Comparison of ENCODE assay signal across 25 mouse cellular contexts in the genomic region with DNA sequence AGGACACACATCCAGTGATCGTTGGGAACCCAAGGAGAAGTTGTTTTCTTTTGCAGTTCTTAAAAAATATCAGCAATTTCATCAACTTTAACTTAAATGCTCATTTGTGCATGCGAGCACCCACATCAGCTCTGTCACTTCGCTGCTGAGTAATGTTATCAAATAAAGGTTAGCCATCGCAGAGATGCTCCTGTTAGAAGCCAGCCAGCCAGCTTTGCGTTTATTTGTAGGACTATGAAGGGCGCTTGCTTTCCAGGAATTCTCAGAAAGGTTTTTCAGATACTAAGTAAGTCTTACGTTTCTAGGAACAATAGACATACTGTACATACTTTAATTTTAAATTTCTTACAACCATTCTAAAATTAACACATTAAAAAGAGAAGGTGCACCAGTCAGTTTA.
"Had no signal": no experiment of that assay in that cellular context is flagged by ENCODE, and none has a peak within 500 bp of the region (broad histone marks: within the 10 kb centered on the region; RNA-seq: fewer than 3 reads in every experiment).

No protein-coding gene starts in this region.

- H3K4me3 ChIP-seq: gastrocnemius, adult 2 months; heart, adult 2 months; heart, embryonic 13.5 days; hindbrain, embryonic 10.5 days; hindbrain, embryonic 12.5 days; intestine, embryonic 15.5 days; layer of hippocampus, adult 2 months; left cerebral cortex, adult 2 months; limb, embryonic 10.5 days; limb, embryonic 12.5 days; liver, embryonic 12.5 days had no signal

- H3K36me3 ChIP-seq: intestine, embryonic 15.5 days; liver, embryonic 12.5 days had no signal

- H3K4me1 ChIP-seq: hindbrain, embryonic 10.5 days; hindbrain, embryonic 12.5 days; intestine, embryonic 15.5 days; limb, embryonic 10.5 days; limb, embryonic 12.5 days; liver, embryonic 12.5 days had no signal

- H3K9me3 ChIP-seq: heart, embryonic 13.5 days; hindbrain, embryonic 10.5 days; hindbrain, embryonic 12.5 days; intestine, embryonic 15.5 days; limb, embryonic 10.5 days; limb, embryonic 12.5 days; liver, embryonic 12.5 days had no signal

- DNase-seq: gastrocnemius, adult 2 months; gastrocnemius, postnatal 10 days; gastrocnemius, postnatal 25 days; heart, adult 2 months; heart, postnatal 10 days; heart, postnatal 36 days; kidney, adult 18-20 months; kidney, adult 8-10 months; kidney, postnatal 10 days; kidney, postnatal 25 days; kidney, postnatal 4 days had no signal

- H3K4me2 ChIP-seq: hindbrain, embryonic 12.5 days; hindbrain, embryonic 14.5 days; intestine, embryonic 15.5 days; limb, embryonic 12.5 days; liver, embryonic 12.5 days had no signal

- H3K27me3 ChIP-seq: heart, embryonic 13.5 days; hindbrain, embryonic 12.5 days; intestine, embryonic 15.5 days; limb, embryonic 12.5 days; liver, embryonic 12.5 days had no signal

- ATAC-seq: hindbrain, embryonic 16.5 days; inflammation-experienced regulatory T-cells, adult 6 months; intestine, embryonic 15.5 days; intestine, postnatal 0 days; liver, embryonic 12.5 days had no signal

- H3K27ac ChIP-seq: heart, adult 2 months; hindbrain, embryonic 10.5 days; hindbrain, embryonic 12.5 days; hindbrain, embryonic 14.5 days; intestine, embryonic 15.5 days; left cerebral cortex, adult 2 months; limb, embryonic 10.5 days; limb, embryonic 12.5 days; liver, embryonic 12.5 days; liver, embryonic 14.5 days had no signal

- H3K9ac ChIP-seq: heart, embryonic 13.5 days; hindbrain, embryonic 12.5 days; hindbrain, embryonic 14.5 days; intestine, embryonic 15.5 days; limb, embryonic 12.5 days; liver, embryonic 12.5 days; liver, embryonic 14.5 days had no signal
